Mouse (Mus musculus): ENCODE measurements around the gene Slc25a27.

- peak; percentile 91 for TF ChIP-seq CTCF (IDR thresholded peaks at IDR 0.05; ENCODE audit: borderline replicate concordance, extremely low read depth, insufficient read depth, insufficient read length)
- no peak for TF ChIP-seq POLR2A (IDR thresholded peaks at IDR 0.05; ENCODE audit: borderline replicate concordance, extremely low read depth, insufficient read depth, insufficient read length, poor library complexity, severe bottlenecking)
Measured at GRCm38 (mm10) chr17:43698997-43699649, 32.1 kb upstream of the Slc25a27 start.

All from brain, embryonic 14.5 days (tissue).